Comparison of ENCODE assay signal across 9 mouse cellular contexts in genomic region chr1:192855474-192856230, GRCm38 (mm10). TPM values are rescaled to one million over a fixed set of nuclear protein-coding genes. Genes with fewer than 3 reads are reported as not detected.
DNase-seq lines count a peak whose midpoint lies in the region; ATAC-seq and TF ChIP-seq lines count a peak whose summit lies in the region.
"Had no signal": no experiment of that assay in that cellular context is flagged by ENCODE, and none has a peak within 500 bp of the region (broad histone marks: within the 10 kb centered on the region; RNA-seq: fewer than 3 reads in every experiment).

Gene Sertad4, minus strand, starts transcription at chr1:192855756.

- H3K4me2 ChIP-seq in intestine, embryonic 15.5 days (replicated peaks) = peak within 1 kb of the TSS; percentile 83
- H3K4me2 ChIP-seq in limb, embryonic 13.5 days (replicated peaks) = peak within 1 kb of the TSS; percentile 85
- H3K4me2 ChIP-seq in midbrain, postnatal 0 days (ENCODE audit: low read depth, low read length, poor library complexity, severe bottlenecking) = peak within 1 kb of the TSS; percentile 94

- no peak for TF ChIP-seq CTCF in midbrain, postnatal 0 days (IDR thresholded peaks at IDR 0.05)

- peak within 1 kb of the TSS; percentile 92 for H3K27ac ChIP-seq in intestine, embryonic 15.5 days
- peak within 1 kb of the TSS; percentile 99 for H3K27ac ChIP-seq in limb, embryonic 13.5 days
- H3K27ac ChIP-seq in midbrain, postnatal 0 days (ENCODE audit: low read depth, low read length) = peak within 1 kb of the TSS; percentile 85

- no peak for DNase-seq in cerebellum, adult 9-10 months
- peak; percentile 47 to 61 for DNase-seq in gastrocnemius, postnatal 36 days
- DNase-seq in midbrain, postnatal 0 days (ENCODE audit: low spot score) = peak; percentile 75
- DNase-seq in thymus, postnatal 25 days = peak; percentile 26

- peak within 1 kb of the TSS; percentile 74 for H3K9ac ChIP-seq in intestine, embryonic 15.5 days
- peak within 1 kb of the TSS; percentile 99 for H3K9ac ChIP-seq in limb, embryonic 13.5 days
- H3K9ac ChIP-seq in midbrain, postnatal 0 days (replicated peaks; ENCODE audit: low read length, poor library complexity, severe bottlenecking) = peak within 1 kb of the TSS; percentile 89

- no peaks in the 10 kb centered on the region for H3K27me3 ChIP-seq in intestine, embryonic 15.5 days (replicated peaks)
- no peaks in the 10 kb centered on the region for H3K27me3 ChIP-seq in limb, embryonic 13.5 days
- no peaks in the 10 kb centered on the region for H3K27me3 ChIP-seq in midbrain, postnatal 0 days (ENCODE audit: insufficient read depth, low read length)

- no peaks in the 10 kb centered on the region for H3K36me3 ChIP-seq in intestine, embryonic 15.5 days
- H3K36me3 ChIP-seq in limb, embryonic 13.5 days = peaks cover 5% of the 10 kb centered on the region
- no peaks in the 10 kb centered on the region for H3K36me3 ChIP-seq in midbrain, postnatal 0 days (ENCODE audit: insufficient read depth, low read length)

- intact Hi-C loops in gastrocnemius, postnatal 36 days (cut with DNase I) = loop anchor here (2.0 kb wide), 1 partner anchor 49 kb away; no protein-coding TSS in a partner anchor

- WGBS in intestine, embryonic 15.5 days = under 1% methylated on average over 72 of the region's 75 CpGs
- under 1% methylated on average over 69 of the region's 75 CpGs for WGBS in limb, embryonic 13.5 days
- 0% methylated on average over 52 of the region's 75 CpGs for WGBS in midbrain, postnatal 0 days

- ATAC-seq in cerebellum, adult (ENCODE audit: insufficient number of reproducible peaks, low FRiP score, low TSS enrichment) = peak; percentile 15; the same call in 1 of the 2 replicates
- ATAC-seq in common myeloid progenitor, adult 5-6 weeks (replicated peaks; ENCODE audit: low read depth, poor library complexity, severe bottlenecking) = 0 out of 2 replicates have a peak, but pooled peaks have one; percentile 26
- ATAC-seq in intestine, embryonic 15.5 days = peak; percentile 79
- ATAC-seq in limb, embryonic 13.5 days (ENCODE audit: low FRiP score, low read depth) = peak; percentile 85
- peak; percentile 53 for ATAC-seq in midbrain, postnatal 0 days (ENCODE audit: low FRiP score)

- peak within 1 kb of the TSS; percentile 81 for H3K4me3 ChIP-seq in intestine, embryonic 15.5 days (replicated peaks)
- H3K4me3 ChIP-seq in limb, embryonic 13.5 days = peak within 1 kb of the TSS; percentile 94
- peak within 1 kb of the TSS; percentile 88 for H3K4me3 ChIP-seq in midbrain, postnatal 0 days (ENCODE audit: low read depth, low read length)
- H3K4me3 ChIP-seq: megakaryocyte, embryonic 14.5 days had no signal

- peaks cover 32% of the 10 kb centered on the region for H3K4me1 ChIP-seq in intestine, embryonic 15.5 days (replicated peaks)
- peaks cover 68% of the 10 kb centered on the region for H3K4me1 ChIP-seq in limb, embryonic 13.5 days
- H3K4me1 ChIP-seq in midbrain, postnatal 0 days (ENCODE audit: insufficient read depth, low read length) = peaks cover 17% of the 10 kb centered on the region
- H3K4me1 ChIP-seq: megakaryocyte, embryonic 14.5 days had no signal

- H3K9me3 ChIP-seq in intestine, embryonic 15.5 days = no peaks in the 10 kb centered on the region
- H3K9me3 ChIP-seq in limb, embryonic 13.5 days = no peaks in the 10 kb centered on the region
- H3K9me3 ChIP-seq in midbrain, postnatal 0 days (ENCODE audit: low read length) = no peaks in the 10 kb centered on the region
- H3K9me3 ChIP-seq: megakaryocyte, embryonic 14.5 days had no signal

RNA-seq across cellular contexts. Expression of gene Sertad4, which starts in this region (rescaled TPM):
- total RNA-seq in common myeloid progenitor, adult 5-6 weeks (2017) = not detected in 2 replicates
- 1 to 10 TPM; 3.4 to 3.7 TPM for total RNA-seq in gastrocnemius, postnatal 36 days (2021)
- polyA plus RNA-seq in intestine, embryonic 15.5 days (2015; fragmentation: Nextera tagmentation; extraction: Ambion mirVana) = 12.8 and 14.2 TPM in 2 replicates
- 65.4 and 75.3 TPM in 2 replicates for polyA plus RNA-seq in limb, embryonic 13.5 days (2015; fragmentation: Nextera tagmentation; extraction: Ambion mirVana)
- 9.2 and 10.9 TPM in 2 replicates for total RNA-seq in midbrain, postnatal 0 days (2014; rRNA removed)
- 18.6 and 19.8 TPM in 2 replicates for polyA plus RNA-seq in midbrain, postnatal 0 days (2015; fragmentation: Nextera tagmentation; extraction: Ambion mirVana)

Comparison
In these comparisons a context has a peak if more than half of its experiments do, and no peak if none do; other contexts are left out.
1. Peak in ATAC-seq in common myeloid progenitor, adult 5-6 weeks; RNA of the gene not detected or under 1 TPM.
2. ATAC-seq: peak in every context shown above with its lines; median percentile 85 in limb, embryonic 13.5 days; 79 in intestine, embryonic 15.5 days; 53 in midbrain, postnatal 0 days; 26 in common myeloid progenitor, adult 5-6 weeks; 15 in cerebellum, adult.